In genomic region chr12:25095538-25095937, GRCm38 (mm10) we compare ENCODE assay signal across 8 mouse cellular contexts. TPM values are rescaled to one million over a fixed set of nuclear protein-coding genes. Genes with fewer than 3 reads are reported as not detected.
DNase-seq lines count a peak whose midpoint lies in the region; ATAC-seq and TF ChIP-seq lines count a peak whose summit lies in the region.

No protein-coding gene starts in this region.

- H3K4me2 ChIP-seq in limb, embryonic 15.5 days, result peak overlapping the region; percentile 82
- H3K4me2 ChIP-seq in stomach, embryonic 14.5 days (replicated peaks; ENCODE audit: low read depth, low read length), result peak overlapping the region; percentile 66

- H3K9ac ChIP-seq in limb, embryonic 15.5 days, result peak overlapping the region; percentile 57
- peak overlapping the region; percentile 58 for H3K9ac ChIP-seq in stomach, embryonic 14.5 days (replicated peaks; ENCODE audit: low read depth, low read length)

- WGBS in limb, embryonic 15.5 days, result 0% methylated on average over 19 of the region's 19 CpGs
- under 1% methylated on average over 19 of the region's 19 CpGs for WGBS in stomach, embryonic 14.5 days

- no peak overlapping the region for H3K27ac ChIP-seq in testis, adult 2 months (ENCODE audit: control insufficient read depth, insufficient read depth, low read depth, low read length)
- peak overlapping the region; percentile 88 for H3K27ac ChIP-seq in limb, embryonic 15.5 days
- peak overlapping the region; percentile 75; the same call in 1 of the 2 replicates for H3K27ac ChIP-seq in stomach, embryonic 14.5 days (ENCODE audit: low read length)

- DNase-seq in frontal cortex, postnatal 25 days (ENCODE audit: low spot score in 2 of 2), result no peak
- DNase-seq in testis, postnatal 14 days (ENCODE audit: low spot score), result no peak
- DNase-seq in frontal cortex, postnatal 10 days (ENCODE audit: low spot score in 2 of 2), result no peak
- DNase-seq in layer of hippocampus, postnatal 14 days (ENCODE audit: low spot score in 2 of 2), result no peak

- no peaks in the 10 kb centered on the region for H3K9me3 ChIP-seq in limb, embryonic 15.5 days
- H3K9me3 ChIP-seq in stomach, embryonic 14.5 days (ENCODE audit: control insufficient read depth, low read depth, low read length), result no peaks in the 10 kb centered on the region

- H3K36me3 ChIP-seq in testis, adult 2 months (ENCODE audit: control insufficient read depth, insufficient read depth, low read length), result no peaks in the 10 kb centered on the region
- H3K36me3 ChIP-seq in limb, embryonic 15.5 days, result no peaks in the 10 kb centered on the region
- no peaks in the 10 kb centered on the region for H3K36me3 ChIP-seq in stomach, embryonic 14.5 days (ENCODE audit: control insufficient read depth, insufficient read depth, low read length)

- TF ChIP-seq POLR2A in testis, adult 2 months (IDR thresholded peaks at IDR 0.05; ENCODE audit: control insufficient read depth, low read depth, low read length), result no peak

- H3K4me1 ChIP-seq in testis, adult 2 months (ENCODE audit: control insufficient read depth, insufficient read depth, low read length), result peaks cover 41% of the 10 kb centered on the region
- H3K4me1 ChIP-seq in limb, embryonic 15.5 days, result peaks cover 42% of the 10 kb centered on the region
- peaks cover 28% of the 10 kb centered on the region; the same call in 1 of the 2 replicates for H3K4me1 ChIP-seq in stomach, embryonic 14.5 days (ENCODE audit: control insufficient read depth, insufficient read depth, low read length)

- no peak for TF ChIP-seq CTCF in testis, adult 2 months (IDR thresholded peaks at IDR 0.05; ENCODE audit: control insufficient read depth, insufficient read depth, insufficient replicate concordance, low read depth, low read length)

- peak overlapping the region; percentile 79 for H3K4me3 ChIP-seq in testis, adult 2 months (ENCODE audit: control insufficient read depth, low read depth, low read length)
- peak overlapping the region; percentile 78 for H3K4me3 ChIP-seq in limb, embryonic 15.5 days
- peak overlapping the region; percentile 56 for H3K4me3 ChIP-seq in stomach, embryonic 14.5 days (ENCODE audit: low read depth, low read length)

- no peaks in the 10 kb centered on the region; the same call in 1 of the 2 replicates for H3K27me3 ChIP-seq in testis, adult 2 months (ENCODE audit: control insufficient read depth, insufficient read depth, low read length)
- no peaks in the 10 kb centered on the region for H3K27me3 ChIP-seq in limb, embryonic 15.5 days
- H3K27me3 ChIP-seq in stomach, embryonic 14.5 days (ENCODE audit: control insufficient read depth, insufficient read depth, low read length), result no peaks in the 10 kb centered on the region

- peak; percentile 7; the same call in 1 of the 2 replicates for ATAC-seq in frontal cortex, adult (ENCODE audit: low TSS enrichment)
- ATAC-seq in limb, embryonic 15.5 days (ENCODE audit: insufficient number of reproducible peaks, low FRiP score, low TSS enrichment, low read depth), result no peak
- ATAC-seq in stomach, embryonic 14.5 days (ENCODE audit: insufficient number of reproducible peaks, insufficient read depth, low FRiP score, low read depth), result no peak

RNA-seq across cellular contexts. Expression of gene Id2, which starts 1.4 kb away (rescaled TPM):
- polyA plus RNA-seq in testis, adult 2 months (2012; rRNA removed), result 7.6 and 14.4 TPM in 2 replicates
- polyA plus RNA-seq in limb, embryonic 15.5 days (2015; fragmentation: Nextera tagmentation; extraction: Ambion mirVana), result 265 and 283 TPM in 2 replicates
- polyA plus RNA-seq in stomach, embryonic 14.5 days (2014; fragmentation: Nextera tagmentation; extraction: Ambion mirVana), result 441 and 450 TPM in 2 replicates
- total RNA-seq in layer of hippocampus, postnatal 14 days (2021), result 100 to 1,000 TPM; 101 to 108 TPM

Comparison
In these comparisons a context has a peak if more than half of its experiments do, and no peak if none do; other contexts are left out.
1. RNA of gene Id2, which starts 1.4 kb away (polyA plus RNA-seq): 441 to 450 TPM in stomach, embryonic 14.5 days and 265 to 283 TPM in limb, embryonic 15.5 days; 7.6 to 14.4 TPM in testis, adult 2 months; every median in the first group is over 10 times any median in the second.
2. Peak in every context shown above with its lines, with median percentiles within 50 percentile points of each other: H3K4me3 ChIP-seq.